Mouse (Mus musculus): Measurements from ENCODE around the gene Gm7978. TPM values are rescaled to one million over a fixed set of nuclear protein-coding genes. Genes with fewer than 3 reads are reported as not detected.

The Gm7978 gene
- polyA plus RNA-seq (2014; fragmentation: Illumina TruSeq; extraction: RNeasy Lipid Tissue Mini Kit (QIAGEN cat#74804); ENCODE audit: low read depth, low replicate concordance), result not detected

DNA sequence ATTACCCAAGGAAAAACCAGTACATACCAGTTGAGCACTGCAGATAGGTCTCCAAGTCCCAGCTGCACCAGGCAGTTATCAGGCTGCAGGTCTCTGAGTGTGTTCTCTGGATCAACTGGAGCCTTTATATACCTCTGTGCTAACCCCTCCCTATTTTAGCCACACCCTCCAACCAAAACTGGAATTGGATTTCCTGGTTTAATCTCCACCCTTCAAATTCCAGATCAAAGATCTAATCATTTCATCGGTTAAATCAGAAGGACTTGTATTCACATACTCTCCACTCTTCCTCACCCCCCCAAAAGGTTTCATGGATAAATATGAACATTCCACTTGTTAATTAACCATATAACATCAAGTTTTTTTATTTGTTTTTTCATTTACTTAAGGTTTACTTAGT is at the start of gene Gm7978:
Gene Gm7978, minus strand, starts transcription at position 101 of the 400 bp plus-strand sequence.

DNA sequence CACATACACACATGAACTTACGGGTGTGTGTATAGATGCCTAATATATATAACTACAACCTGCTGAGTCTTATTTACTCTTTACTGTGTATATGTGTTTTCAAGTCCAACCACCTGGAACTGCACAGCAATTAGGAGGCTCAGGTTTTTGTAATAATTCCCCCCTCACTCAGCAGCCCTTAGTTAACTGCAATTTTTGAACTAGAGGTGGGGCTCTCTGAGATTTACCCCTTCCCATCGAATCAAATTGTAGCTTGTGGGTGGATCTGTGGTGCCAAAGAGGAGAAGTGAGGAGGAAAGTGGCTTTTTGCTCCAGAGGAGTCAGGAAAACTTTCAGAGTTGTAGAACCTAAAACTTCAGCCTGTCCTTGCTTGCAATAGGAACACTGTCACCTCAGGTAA is 39.7 kb upstream of the Gm7978 start, which contains the start of gene E330014E10Rik:
Gene E330014E10Rik, plus strand, starts transcription at position 301 of the 400 bp plus-strand sequence.

DNA sequence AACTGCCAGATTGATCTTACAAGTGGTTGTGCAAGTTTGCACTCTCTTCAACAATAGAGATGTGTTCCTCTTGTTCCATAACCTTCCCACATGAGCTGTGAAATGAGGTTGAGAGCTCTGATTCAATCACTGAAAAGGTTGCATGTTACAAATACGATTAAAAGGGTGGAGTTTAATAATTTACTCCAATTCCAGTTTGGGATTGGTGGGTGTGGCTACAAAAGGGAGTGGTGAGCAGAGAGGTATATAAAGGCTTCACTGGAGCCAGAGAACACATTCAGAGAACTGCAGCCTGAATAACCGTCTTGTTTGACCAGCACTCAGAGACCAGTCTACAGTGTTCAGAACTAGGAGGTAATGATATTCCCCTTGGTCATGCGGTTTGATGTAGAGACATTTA is 5.7 kb upstream of the Gm7978 start, which contains the start of gene Gm7982:
Gene Gm7982, plus strand, starts transcription at position 301 of the 400 bp plus-strand sequence.

Other genes starting within 250 kb of the Gm7978 start
- gene Gm3286, start 225.4 kb downstream of the Gm7978 start, polyA plus RNA-seq (2014; fragmentation: Illumina TruSeq; extraction: RNeasy Lipid Tissue Mini Kit (QIAGEN cat#74804); ENCODE audit: low read depth, low replicate concordance), result not detected
- not detected for gene Gm7971, start 141.3 kb downstream of the Gm7978 start, polyA plus RNA-seq (2014; fragmentation: Illumina TruSeq; extraction: RNeasy Lipid Tissue Mini Kit (QIAGEN cat#74804); ENCODE audit: low read depth, low replicate concordance)
- gene Gm7982, start 5.8 kb upstream of the Gm7978 start, polyA plus RNA-seq (2014; fragmentation: Illumina TruSeq; extraction: RNeasy Lipid Tissue Mini Kit (QIAGEN cat#74804); ENCODE audit: low read depth, low replicate concordance), result not detected
- gene E330014E10Rik, start 39.8 kb upstream of the Gm7978 start, polyA plus RNA-seq (2014; fragmentation: Illumina TruSeq; extraction: RNeasy Lipid Tissue Mini Kit (QIAGEN cat#74804); ENCODE audit: low read depth, low replicate concordance), result not detected
- 107 TPM for gene Cxcl13, start 220.8 kb upstream of the Gm7978 start, polyA plus RNA-seq (2014; fragmentation: Illumina TruSeq; extraction: RNeasy Lipid Tissue Mini Kit (QIAGEN cat#74804); ENCODE audit: low read depth, low replicate concordance)